ENCODE assay signal across 14 mouse cellular contexts in genomic region chr14:115869127-115869526, GRCm38 (mm10).
"Had no signal": no experiment of that assay in that cellular context is flagged by ENCODE, and none has a peak within 500 bp of the region (broad histone marks: within the 10 kb centered on the region; RNA-seq: fewer than 3 reads in every experiment).

No protein-coding gene starts in this region.

- H3K4me2 ChIP-seq: limb, embryonic 12.5 days; liver, embryonic 13.5 days; lung, embryonic 15.5 days; midbrain, embryonic 11.5 days; midbrain, embryonic 15.5 days; neural tube, embryonic 12.5 days had no signal

- H3K27me3 ChIP-seq: limb, embryonic 12.5 days; liver, embryonic 13.5 days; lung, embryonic 15.5 days; megakaryocyte, embryonic 14.5 days; midbrain, embryonic 15.5 days; neural tube, embryonic 12.5 days had no signal

- DNase-seq: liver; liver, embryonic 13.5 days; liver, postnatal 0 days; lung, postnatal 14 days; thymus, postnatal 36 days had no signal

- H3K9me3 ChIP-seq: limb, embryonic 12.5 days; liver, embryonic 13.5 days; lung, embryonic 15.5 days; megakaryocyte, embryonic 14.5 days; midbrain, embryonic 15.5 days; neural tube, embryonic 12.5 days had no signal

- H3K36me3 ChIP-seq: limb, embryonic 12.5 days; liver, embryonic 13.5 days; lung, embryonic 15.5 days; midbrain, embryonic 15.5 days; neural tube, embryonic 12.5 days had no signal

- ATAC-seq: liver, postnatal 0 days; midbrain, embryonic 15.5 days had no signal

- H3K9ac ChIP-seq: limb, embryonic 12.5 days; liver, embryonic 13.5 days; liver, postnatal 0 days; lung, embryonic 15.5 days; midbrain, embryonic 15.5 days; neural tube, embryonic 12.5 days had no signal

- H3K4me1 ChIP-seq: limb, embryonic 12.5 days; liver, embryonic 13.5 days; lung, embryonic 15.5 days; megakaryocyte, embryonic 14.5 days; midbrain, embryonic 15.5 days; neural tube, embryonic 12.5 days had no signal

- H3K4me3 ChIP-seq: layer of hippocampus, adult 2 months; limb, embryonic 12.5 days; liver, embryonic 13.5 days; lung, embryonic 15.5 days; megakaryocyte, embryonic 14.5 days; midbrain, embryonic 15.5 days; neural tube, embryonic 12.5 days had no signal

- H3K27ac ChIP-seq: kidney, postnatal 0 days; layer of hippocampus, adult 2 months; limb, embryonic 12.5 days; liver, embryonic 13.5 days; lung, embryonic 15.5 days; macrophage; midbrain, embryonic 15.5 days; neural tube, embryonic 12.5 days had no signal
